Mouse (Mus musculus) limb, embryonic 10.5 days (tissue): ENCODE data around the gene Grik3. TPM values are rescaled to one million over a fixed set of nuclear protein-coding genes. Genes with fewer than 3 reads are reported as not detected.

Source experiments
- DNase-seq: peaks from one replicate; pipeline ENCODE4 v3.0.0-alpha.2; 2017; ENCODE audit warnings: low spot score
- H3K27ac ChIP-seq: fragments of 300-500 bp; sonication (generic); 2 replicates; pipeline ENCODE4 v1.5.1; 2016; ENCODE audit warnings: mild to moderate bottlenecking
- H3K27me3 ChIP-seq: fragments of 300-500 bp; sonication (generic); 2 replicates; pipeline ENCODE4 v1.6.1; 2016; ENCODE audit warnings: low read depth, mild to moderate bottlenecking; ENCODE audit not compliant: poor library complexity, severe bottlenecking
- H3K36me3 ChIP-seq: fragments of 300-500 bp; sonication (generic); 2 replicates; pipeline ENCODE4 v1.6.1; 2016; ENCODE audit warnings: mild to moderate bottlenecking, moderate library complexity
- H3K4me1 ChIP-seq: fragments of 300-500 bp; sonication (generic); 2 replicates; pipeline ENCODE4 v1.6.1; 2016
- H3K4me3 ChIP-seq: fragments of 300-500 bp; sonication (generic); 2 replicates; pipeline ENCODE4 v1.5.1; 2016; ENCODE audit warnings: mild to moderate bottlenecking, moderate library complexity
- H3K9me3 ChIP-seq: fragments of 300-500 bp; sonication (generic); replicated peaks from 2 replicates; pipeline ENCODE4 v1.6.1; 2016; ENCODE audit warnings: mild to moderate bottlenecking
- WGBS: fragments of 180-500 bp; shearing (Covaris S2); methylation state at CpG from one replicate; pipeline ENCODE4 v1.1.7; 2016; 5-methylcytosine and 5-hydroxymethylcytosine counted together
- polyA plus RNA-seq: library from polyadenylated mRNA; unstranded; fragments of >200 nt; fragmentation: Nextera tagmentation; extraction: Ambion mirVana; gene quantifications from 2 replicates; pipeline ENCODE4 v1.2.1, GENCODE M21; 2016

The Grik3 gene
- polyA plus RNA-seq, 1 experiment from 2014 or later, result not detected

GRCm38 (mm10) chr4:125484131-125484530 is 6.4 kb upstream of the Grik3 start:
- H3K27me3 ChIP-seq, result peaks cover 99% of the 10 kb centered on the region
- no peak for DNase-seq
- peaks cover 9% of the 10 kb centered on the region for H3K4me1 ChIP-seq
- WGBS, result 35% methylated on average over 8 of the region's 8 CpGs
- no peak overlapping the region for H3K27ac ChIP-seq
- H3K36me3 ChIP-seq, result no peaks in the 10 kb centered on the region
- no peaks in the 10 kb centered on the region for H3K9me3 ChIP-seq
- H3K4me3 ChIP-seq, result no peak overlapping the region

- no peaks in the 10 kb centered on the region for H3K9me3 ChIP-seq
- no peaks in the 10 kb centered on the region for H3K36me3 ChIP-seq
- 48% methylated on average over 15 of the region's 15 CpGs for WGBS
- peaks cover 100% of the 10 kb centered on the region for H3K27me3 ChIP-seq
- no peak for DNase-seq
- peaks cover 21% of the 10 kb centered on the region for H3K4me1 ChIP-seq
- no peak overlapping the region for H3K4me3 ChIP-seq
- H3K27ac ChIP-seq, result no peak overlapping the region
Measured at GRCm38 (mm10) chr4:125485416-125486239, 4.9 kb upstream of the Grik3 start.

GRCm38 (mm10) chr4:125486616-125487015 is 3.9 kb upstream of the Grik3 start:
- no peak overlapping the region for H3K4me3 ChIP-seq
- 2% methylated on average over 13 of the region's 13 CpGs for WGBS

GRCm38 (mm10) chr4:125487031-125487430 is 3.5 kb upstream of the Grik3 start:
- 2% methylated on average over 7 of the region's 7 CpGs for WGBS
- no peak overlapping the region for H3K27ac ChIP-seq

More at GRCm38 (mm10) chr4:125486616-125487015, 3.9 kb upstream of the Grik3 start:
- DNase-seq, result no peak
- H3K4me1 ChIP-seq, result peaks cover 31% of the 10 kb centered on the region
- no peak overlapping the region for H3K27ac ChIP-seq
- H3K36me3 ChIP-seq, result no peaks in the 10 kb centered on the region
- H3K9me3 ChIP-seq, result no peaks in the 10 kb centered on the region
- peaks cover 100% of the 10 kb centered on the region for H3K27me3 ChIP-seq

GRCm38 (mm10) chr4:125488796-125489637 is 1.5 kb upstream of the Grik3 start:
- DNase-seq, result no peak

More at GRCm38 (mm10) chr4:125487031-125487430, 3.5 kb upstream of the Grik3 start:
- H3K27me3 ChIP-seq, result peaks cover 100% of the 10 kb centered on the region
- peaks cover 35% of the 10 kb centered on the region for H3K4me1 ChIP-seq
- H3K9me3 ChIP-seq, result no peaks in the 10 kb centered on the region
- no peaks in the 10 kb centered on the region for H3K36me3 ChIP-seq
- no peak overlapping the region for H3K4me3 ChIP-seq
- no peak for DNase-seq

GRCm38 (mm10) chr4:125489901-125490590 is 454 bp upstream of the Grik3 start:
- peak; percentile 71 for DNase-seq
- Histone ChIP-seq H3K27me3 (peaks cover 100% of the 10 kb centered on the region), H3K36me3 (no peaks in the 10 kb centered on the region), H3K4me1 (peaks cover 39% of the 10 kb centered on the region), H3K9me3 (no peaks in the 10 kb centered on the region), H3K4me3 (peak overlapping the region; percentile 40), H3K27ac (no peak overlapping the region)
- WGBS, result under 1% methylated on average over 74 of the region's 81 CpGs

More at GRCm38 (mm10) chr4:125488796-125489637, 1.5 kb upstream of the Grik3 start:
- H3K27ac ChIP-seq, result no peak overlapping the region
- H3K4me1 ChIP-seq, result peaks cover 39% of the 10 kb centered on the region
- H3K9me3 ChIP-seq, result no peaks in the 10 kb centered on the region
- WGBS, result 3% methylated on average over 26 of the region's 26 CpGs
- H3K27me3 ChIP-seq, result peaks cover 100% of the 10 kb centered on the region
- H3K4me3 ChIP-seq, result no peak overlapping the region
- no peaks in the 10 kb centered on the region for H3K36me3 ChIP-seq

GRCm38 (mm10) chr4:125491505-125492121 is 1.1 kb downstream of the Grik3 start:
- Histone ChIP-seq H3K4me3 (peak overlapping the region; percentile 40), H3K9me3 (no peaks in the 10 kb centered on the region), H3K27me3 (peaks cover 100% of the 10 kb centered on the region), H3K36me3 (no peaks in the 10 kb centered on the region), H3K27ac (no peak overlapping the region), H3K4me1 (peaks cover 38% of the 10 kb centered on the region)
- WGBS, result under 1% methylated on average over 42 of the region's 42 CpGs
- peak; percentile 66 for DNase-seq

GRCm38 (mm10) chr4:125492122-125492505 is 1.6 kb downstream of the Grik3 start:
- 15% methylated on average over 9 of the region's 9 CpGs for WGBS
- H3K27ac ChIP-seq, result no peak overlapping the region

GRCm38 (mm10) chr4:125492706-125493105 is 2.2 kb downstream of the Grik3 start:
- peaks cover 100% of the 10 kb centered on the region for H3K27me3 ChIP-seq
- H3K9me3 ChIP-seq, result no peaks in the 10 kb centered on the region
- no peaks in the 10 kb centered on the region for H3K36me3 ChIP-seq
- WGBS, result 30% methylated on average over 9 of the region's 9 CpGs
- H3K4me3 ChIP-seq, result no peak overlapping the region
- no peak overlapping the region for H3K27ac ChIP-seq
- no peak for DNase-seq
- H3K4me1 ChIP-seq, result peaks cover 30% of the 10 kb centered on the region

More at GRCm38 (mm10) chr4:125492122-125492505, 1.6 kb downstream of the Grik3 start:
- H3K36me3 ChIP-seq, result no peaks in the 10 kb centered on the region
- H3K9me3 ChIP-seq, result no peaks in the 10 kb centered on the region
- DNase-seq, result no peak
- peaks cover 100% of the 10 kb centered on the region for H3K27me3 ChIP-seq
- H3K4me1 ChIP-seq, result peaks cover 34% of the 10 kb centered on the region
- H3K4me3 ChIP-seq, result no peak overlapping the region

- 13% methylated on average over 8 of the region's 8 CpGs for WGBS
- Histone ChIP-seq H3K27ac (no peak overlapping the region), H3K36me3 (no peaks in the 10 kb centered on the region), H3K9me3 (no peaks in the 10 kb centered on the region), H3K4me3 (no peak overlapping the region), H3K27me3 (peaks cover 100% of the 10 kb centered on the region), H3K4me1 (peaks cover 30% of the 10 kb centered on the region)
- no peak for DNase-seq
Measured at GRCm38 (mm10) chr4:125493124-125493523, 2.6 kb downstream of the Grik3 start.

GRCm38 (mm10) chr4:125495477-125495876 is 5.0 kb downstream of the Grik3 start:
- Histone ChIP-seq H3K4me1 (peaks cover 19% of the 10 kb centered on the region), H3K4me3 (no peak overlapping the region), H3K36me3 (no peaks in the 10 kb centered on the region), H3K27me3 (peaks cover 98% of the 10 kb centered on the region), H3K9me3 (no peaks in the 10 kb centered on the region), H3K27ac (no peak overlapping the region)
- 30% methylated on average over 8 of the region's 8 CpGs for WGBS
- no peak for DNase-seq

- H3K9me3 ChIP-seq, result no peaks in the 10 kb centered on the region
- H3K36me3 ChIP-seq, result no peaks in the 10 kb centered on the region
- H3K27ac ChIP-seq, result no peak overlapping the region
- H3K27me3 ChIP-seq, result peaks cover 95% of the 10 kb centered on the region
- DNase-seq, result no peak
- WGBS, result 0% methylated on average over 1 of the region's 1 CpGs
- no peak overlapping the region for H3K4me3 ChIP-seq
- peaks cover 4% of the 10 kb centered on the region for H3K4me1 ChIP-seq
Measured at GRCm38 (mm10) chr4:125497001-125497400, 6.5 kb downstream of the Grik3 start.
